Mouse (Mus musculus): ENCODE results near the gene Ccdc177.

Ccdc177 gene

DNA sequence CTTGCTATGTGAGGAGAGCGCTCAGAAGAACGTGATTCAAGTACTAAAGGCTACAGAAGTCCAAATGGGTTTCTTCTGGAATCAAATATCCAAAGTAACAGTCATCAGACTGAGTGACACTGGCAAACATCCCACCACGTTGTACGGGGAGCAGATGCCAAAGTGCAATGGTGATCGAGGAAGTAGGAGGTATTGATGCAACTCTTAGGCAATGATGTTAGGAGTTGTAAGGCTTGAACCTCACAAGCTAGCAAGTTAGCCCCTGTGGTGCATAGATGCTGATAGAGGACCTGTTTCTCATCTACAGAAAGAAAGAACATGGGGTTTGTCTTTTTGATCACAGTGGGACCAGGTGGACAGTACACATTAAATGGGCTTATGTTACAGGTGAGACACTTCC lies 2.5 kb upstream of the Ccdc177 start:
- POLR2A ChIA-PET = interaction anchor here in 2 of 4 experiments (0.5 to 0.8 kb wide), 4 partner anchors 26 to 438 kb away, joined by 3 to 7 read pairs (median 4); no protein-coding TSS in a partner anchor
- CTCF ChIA-PET = interaction anchor here in 3 of 4 experiments (0.7 to 1.9 kb wide), 3 partner anchors 21 to 132 kb away, joined by 3 to 11 read pairs (median 5); no protein-coding TSS in a partner anchor

DNA sequence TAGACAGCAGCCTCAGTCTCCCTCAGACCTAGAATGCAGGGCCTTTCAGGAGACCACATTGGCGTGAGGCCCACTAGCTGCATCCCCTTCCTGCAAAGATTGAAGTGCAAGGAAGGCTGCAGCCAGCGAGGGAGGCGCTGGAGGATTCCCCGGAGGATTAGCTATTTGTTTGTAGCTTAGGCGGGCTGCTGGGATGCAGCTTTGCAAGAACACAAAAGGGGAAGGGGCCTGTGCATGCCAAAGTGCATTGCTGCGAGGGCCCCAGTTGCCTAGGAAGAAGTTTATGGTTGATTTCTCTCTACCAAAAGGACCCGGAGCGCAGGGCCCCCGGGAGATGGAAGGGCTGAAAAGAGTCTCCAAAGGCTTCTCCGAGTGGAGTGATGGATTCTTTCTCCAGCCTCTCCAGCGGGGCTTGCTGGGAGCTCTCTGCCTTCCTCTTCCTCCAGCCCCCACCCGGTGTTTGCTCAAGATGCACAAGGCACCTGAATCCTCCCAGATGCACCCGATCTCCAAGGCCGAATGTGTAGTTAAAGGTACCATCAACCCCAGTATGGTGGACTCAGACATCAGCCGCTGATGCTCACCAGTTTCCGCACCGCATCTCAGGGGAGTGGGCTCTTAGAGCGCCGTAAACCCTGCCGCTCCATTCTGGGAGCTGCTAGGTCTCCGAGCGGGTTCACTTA lies 633 bp downstream of the Ccdc177 start:
- CTCF ChIA-PET = interaction anchor here (0.6 to 3.9 kb wide), 18 partner anchors 14 to 540 kb away, joined by 3 to 21 read pairs (median 4); partner anchors contain the start of gene Susd6 (in 2 of the 4)
- POLR2A ChIA-PET = interaction anchor here in 3 of 4 experiments (0.5 to 4.8 kb wide), 17 partner anchors 19 to 222 kb away, joined by 3 to 26 read pairs (median 4); partner anchors contain the start of genes Srsf5 (in 3 of the 3) and Susd6 (in 1 of the 3)

DNA sequence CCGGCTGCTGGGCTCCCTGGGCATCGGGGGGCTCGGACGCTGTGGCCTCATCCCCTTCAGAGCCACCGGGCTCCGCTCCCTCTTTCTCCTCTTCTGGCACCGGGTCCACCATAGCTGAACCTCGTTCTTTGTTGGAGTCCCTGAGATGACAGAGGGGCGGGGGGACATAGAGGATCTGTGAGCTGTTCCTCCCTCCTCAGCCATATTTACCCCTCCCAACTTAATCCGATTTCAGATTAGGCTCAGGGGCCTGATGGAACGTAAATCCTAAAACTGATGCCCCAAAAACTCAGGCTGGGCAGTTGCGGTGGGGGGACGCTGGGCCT lies 1.1 kb downstream of the Ccdc177 start:
- CTCF ChIA-PET = interaction anchor here in 3 of 4 experiments (1.2 to 3.9 kb wide), 11 partner anchors 18 to 164 kb away, joined by 3 to 21 read pairs (median 8); no protein-coding TSS in a partner anchor

DNA sequence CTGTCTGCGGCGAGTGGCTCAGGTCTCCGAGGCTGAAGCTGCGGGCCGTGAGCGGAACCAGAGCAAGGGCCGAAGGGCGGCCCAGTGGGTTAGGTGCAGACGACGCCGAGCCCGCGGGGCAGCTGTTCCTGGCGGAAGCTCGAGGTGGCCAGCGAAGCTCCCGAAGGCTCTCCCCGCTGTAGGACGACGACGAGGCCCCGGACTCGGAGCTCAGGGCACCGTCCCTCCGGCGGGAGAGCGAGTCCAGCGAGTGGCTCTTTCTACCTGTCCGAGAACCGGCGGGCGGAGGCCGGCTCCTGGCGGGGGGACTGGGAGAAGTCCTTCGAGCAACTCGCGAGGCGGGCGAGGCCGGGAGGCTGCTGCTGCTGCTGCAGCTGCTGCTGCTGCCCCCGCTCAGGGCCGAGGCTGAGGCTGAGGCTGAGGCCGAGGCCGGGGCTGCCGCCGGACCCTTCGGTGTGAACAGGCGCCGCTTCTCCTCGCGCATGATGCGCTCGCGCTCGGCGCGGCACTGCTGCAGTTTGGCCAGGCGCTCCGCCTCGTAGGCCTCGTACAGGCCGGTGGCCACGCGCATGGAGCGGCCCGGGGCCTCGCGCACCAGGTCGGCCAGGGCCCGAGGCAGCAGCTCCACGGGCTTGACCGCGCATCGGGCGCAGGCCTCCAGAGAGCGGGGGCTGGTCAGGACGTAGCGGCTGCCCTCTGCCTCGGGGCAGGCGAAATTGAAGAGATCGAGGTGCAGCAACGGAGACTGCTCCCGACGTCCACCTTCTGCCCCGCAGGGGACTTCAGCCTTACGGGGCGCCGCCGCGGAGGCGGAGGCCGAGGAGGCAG lies 1.7 kb downstream of the Ccdc177 start:
- POLR2A ChIA-PET = interaction anchor here in 3 of 4 experiments (0.6 to 4.8 kb wide), 40 partner anchors 8 to 899 kb away, joined by 3 to 26 read pairs (median 4); partner anchors contain the start of genes Srsf5 (in 3 of the 3), Galnt16 (in 2 of the 3), Plekhd1 (in 1 of the 3) and Smoc1 (in 1 of the 3)

More for the DNA sequence above, 1.1 kb downstream of the Ccdc177 start:
- POLR2A ChIA-PET = interaction anchor here in 2 of 4 experiments (0.8 to 4.8 kb wide), 13 partner anchors 22 to 186 kb away, joined by 3 to 26 read pairs (median 3); partner anchors contain the start of gene Srsf5 (in 2 of the 2)

GRCm38 (mm10) chr12:80757751-80758558 lies 2.5 kb downstream of the Ccdc177 start:
- POLR2A ChIA-PET = interaction anchor here (0.6 to 4.8 kb wide), 63 partner anchors 8 to 418 kb away, joined by 3 to 26 read pairs (median 4); partner anchors contain the start of genes Srsf5 (in 4 of the 4), Slc39a9 (in 3 of the 4), Galnt16 (in 2 of the 4) and Susd6 (in 2 of the 4)
- CTCF ChIA-PET = interaction anchor here in 3 of 4 experiments (0.6 to 3.9 kb wide), 13 partner anchors 11 to 137 kb away, joined by 3 to 21 read pairs (median 4); no protein-coding TSS in a partner anchor

More for the DNA sequence above, 1.7 kb downstream of the Ccdc177 start:
- CTCF ChIA-PET = interaction anchor here in 3 of 4 experiments (1.1 to 3.9 kb wide), 11 partner anchors 17 to 136 kb away, joined by 3 to 21 read pairs (median 10); no protein-coding TSS in a partner anchor

DNA sequence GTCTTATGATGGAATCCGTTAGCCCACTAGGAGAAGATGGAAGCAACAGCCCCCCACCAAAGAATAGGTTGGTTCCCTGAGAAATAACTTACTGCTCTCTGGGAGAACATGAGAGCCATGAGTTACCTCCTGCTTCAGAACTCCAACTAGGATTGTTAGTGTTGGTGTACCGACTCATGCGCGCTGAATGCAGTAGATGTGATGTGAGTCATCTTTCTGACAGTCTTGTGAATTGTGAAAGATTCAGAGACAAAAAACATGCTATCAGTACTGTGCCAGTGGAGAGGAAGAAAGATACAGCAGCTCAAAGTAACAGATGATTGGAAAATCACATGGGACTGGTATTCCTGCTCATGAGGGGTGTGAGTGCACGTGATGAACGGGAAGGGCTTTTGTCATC lies 8.9 kb downstream of the Ccdc177 start:
- ChIA-PET CTCF (interaction anchor here in 1 of 4 experiments (1.2 kb wide), 1 partner anchor 78 kb away, joined by 3 read pairs; no protein-coding TSS in a partner anchor), POLR2A (interaction anchor here in 1 of 4 experiments (1.0 kb wide), 1 partner anchor 21 kb away, joined by 3 read pairs; no protein-coding TSS in a partner anchor)

GRCm38 (mm10) chr12:80746031-80746813 lies 14.3 kb downstream of the Ccdc177 start:
- ChIA-PET CTCF (no interaction called here), POLR2A (interaction anchor here in 3 of 4 experiments (0.6 to 3.6 kb wide), 7 partner anchors 11 to 765 kb away, joined by 3 to 14 read pairs (median 3); no protein-coding TSS in a partner anchor)

GRCm38 (mm10) chr12:80744614-80745013 lies 15.9 kb downstream of the Ccdc177 start:
- CTCF ChIA-PET = interaction anchor here in 1 of 4 experiments (0.6 kb wide), 1 partner anchor 223 kb away, joined by 6 read pairs; no protein-coding TSS in a partner anchor

DNA sequence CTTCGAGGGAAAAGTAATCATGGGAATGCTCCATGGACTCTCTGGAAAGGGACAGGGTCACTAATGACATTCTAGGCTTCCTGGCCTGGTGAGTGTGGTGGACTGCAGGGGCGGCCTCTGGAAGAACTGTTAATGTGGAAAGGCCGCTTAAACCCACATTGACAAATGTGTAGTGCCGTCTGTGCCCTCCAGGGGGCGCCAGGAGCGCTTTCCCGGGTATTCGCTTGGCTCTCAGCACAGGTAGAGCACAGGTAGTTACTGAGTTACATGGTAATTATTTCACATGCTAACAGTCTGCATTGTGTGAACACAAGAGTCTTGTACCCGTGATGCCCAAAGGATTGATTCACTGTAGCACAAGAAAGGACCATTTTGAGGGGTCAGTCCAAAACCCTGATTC lies 21.0 kb downstream of the Ccdc177 start:
- ChIA-PET POLR2A (interaction anchor here in 2 of 4 experiments (0.6 to 1.1 kb wide), 3 partner anchors 9 to 208 kb away, joined by 3 read pairs; no protein-coding TSS in a partner anchor), CTCF (interaction anchor here in 1 of 4 experiments (1.6 to 3.0 kb wide), 3 partner anchors 9 to 156 kb away, joined by 4 to 17 read pairs (median 7); no protein-coding TSS in a partner anchor)

More at GRCm38 (mm10) chr12:80744614-80745013, 15.9 kb downstream of the Ccdc177 start:
- POLR2A ChIA-PET = no interaction called here

DNA sequence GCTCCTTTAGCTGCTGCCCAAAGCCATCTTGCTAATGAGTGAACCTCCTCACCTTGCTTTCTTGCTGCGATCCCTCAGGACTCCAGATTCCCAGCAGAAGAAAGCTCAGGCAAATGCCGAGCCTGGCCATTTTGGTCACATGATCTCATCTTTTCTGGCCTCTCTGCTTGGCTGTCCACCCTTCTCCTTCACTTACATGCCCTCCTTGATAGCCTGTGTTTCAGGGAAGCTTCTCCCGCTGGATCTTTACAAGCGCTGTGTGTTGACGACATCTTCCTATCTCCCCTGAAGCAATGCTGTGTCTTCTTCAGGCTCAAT lies 23.2 kb downstream of the Ccdc177 start:
- ChIA-PET POLR2A (interaction anchor here (0.6 to 3.8 kb wide), 12 partner anchors 11 to 229 kb away, joined by 3 to 24 read pairs (median 4); partner anchors contain the start of gene Srsf5 (in 1 of the 4)), CTCF (interaction anchor here in 3 of 4 experiments (0.6 to 3.0 kb wide), 8 partner anchors 16 to 281 kb away, joined by 3 to 17 read pairs (median 4); partner anchors contain the start of gene Ccdc177 (in 1 of the 3))

- CTCF ChIA-PET = interaction anchor here (0.5 to 3.0 kb wide), 15 partner anchors 12 to 735 kb away, joined by 3 to 17 read pairs (median 3); partner anchors contain the start of genes Ccdc177 (in 1 of the 4) and Plekhd1 (in 1 of the 4)
- POLR2A ChIA-PET = interaction anchor here (0.6 to 3.8 kb wide), 15 partner anchors 10 to 1028 kb away, joined by 3 to 24 read pairs (median 4); partner anchors contain the start of gene Srsf5 (in 1 of the 4)
Measured at GRCm38 (mm10) chr12:80736464-80737282, 23.8 kb downstream of the Ccdc177 start.

GRCm38 (mm10) chr12:80734526-80735470 lies 25.7 kb downstream of the Ccdc177 start:
- CTCF ChIA-PET = interaction anchor here (0.6 to 1.4 kb wide), 9 partner anchors 10 to 1082 kb away, joined by 3 to 4 read pairs (median 3); no protein-coding TSS in a partner anchor
- POLR2A ChIA-PET = interaction anchor here in 2 of 4 experiments (0.7 to 1.4 kb wide), 7 partner anchors 13 to 210 kb away, joined by 3 to 4 read pairs (median 3); partner anchors contain the start of gene Srsf5 (in 2 of the 2)

DNA sequence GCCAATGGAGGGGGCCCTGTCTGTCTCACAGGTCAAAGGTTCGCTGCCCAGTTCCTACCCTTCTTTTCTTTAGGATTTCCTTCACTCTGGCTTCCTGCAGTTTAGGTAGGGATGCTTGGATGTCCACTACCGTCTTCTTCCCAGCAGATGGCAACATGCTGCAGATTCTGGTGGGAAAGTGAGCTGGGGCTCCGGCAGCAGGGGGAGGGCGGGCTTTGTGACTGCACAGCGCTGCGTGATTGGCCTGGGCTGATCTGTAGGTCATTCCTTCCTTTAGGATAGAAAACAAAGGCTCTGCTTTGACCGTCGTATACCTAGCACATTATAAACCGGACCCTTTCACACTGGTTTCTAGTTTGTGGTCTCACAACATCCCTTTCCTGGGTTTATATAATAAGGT lies 29.9 kb downstream of the Ccdc177 start:
- POLR2A ChIA-PET = interaction anchor here in 3 of 4 experiments (0.7 to 1.7 kb wide), 10 partner anchors 8 to 215 kb away, joined by 3 to 11 read pairs (median 3); partner anchors contain the start of gene Srsf5 (in 2 of the 3)
- CTCF ChIA-PET = interaction anchor here (0.6 to 1.8 kb wide), 27 partner anchors 8 to 534 kb away, joined by 3 to 25 read pairs (median 4); partner anchors contain the start of genes Ccdc177 (in 3 of the 4), Plekhd1 (in 1 of the 4) and Srsf5 (in 1 of the 4)
